Mouse (Mus musculus): Measurements from ENCODE around the gene Trpc4.

The Trpc4 gene

DNA sequence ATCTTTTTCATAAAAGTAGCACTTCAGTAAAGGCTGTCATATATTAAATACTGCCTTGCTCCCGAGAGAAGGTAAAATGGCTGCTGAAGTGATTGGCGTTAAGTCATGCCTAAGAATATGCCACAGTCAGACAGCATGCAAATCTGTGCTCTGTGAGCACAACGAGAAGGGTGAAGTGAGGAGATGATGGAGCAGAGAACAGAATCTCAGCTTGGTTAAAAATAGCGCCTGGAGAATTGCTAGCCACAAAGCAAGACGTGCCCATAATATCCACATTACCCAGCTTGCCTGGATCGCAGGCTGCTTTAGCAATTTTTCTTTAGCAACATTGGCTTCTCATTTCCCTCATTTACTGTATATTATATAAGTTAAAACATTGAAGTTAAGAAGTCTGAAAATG is 113.3 kb downstream of the Trpc4 start:
- no peak for DNase-seq

DNA sequence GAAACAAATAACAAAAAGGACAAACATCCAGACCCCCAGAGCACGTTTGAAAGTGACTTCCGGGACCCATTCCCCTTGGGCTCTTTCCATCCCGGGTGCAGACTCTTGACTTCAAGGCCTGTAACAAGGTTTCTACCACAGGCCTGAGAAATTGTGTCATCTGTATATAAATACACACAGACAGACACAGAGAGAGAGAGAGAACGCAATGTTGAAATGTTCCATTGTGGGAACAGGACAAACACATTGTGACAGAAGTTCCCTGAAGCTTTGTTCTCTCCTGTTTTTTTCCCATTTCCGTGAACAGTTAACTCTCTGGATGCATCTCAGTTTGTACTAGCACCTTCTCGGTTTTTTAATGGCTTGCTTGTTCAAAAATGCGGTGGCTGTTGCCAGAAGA is 118.8 kb downstream of the Trpc4 start:
- no peak for DNase-seq

DNA sequence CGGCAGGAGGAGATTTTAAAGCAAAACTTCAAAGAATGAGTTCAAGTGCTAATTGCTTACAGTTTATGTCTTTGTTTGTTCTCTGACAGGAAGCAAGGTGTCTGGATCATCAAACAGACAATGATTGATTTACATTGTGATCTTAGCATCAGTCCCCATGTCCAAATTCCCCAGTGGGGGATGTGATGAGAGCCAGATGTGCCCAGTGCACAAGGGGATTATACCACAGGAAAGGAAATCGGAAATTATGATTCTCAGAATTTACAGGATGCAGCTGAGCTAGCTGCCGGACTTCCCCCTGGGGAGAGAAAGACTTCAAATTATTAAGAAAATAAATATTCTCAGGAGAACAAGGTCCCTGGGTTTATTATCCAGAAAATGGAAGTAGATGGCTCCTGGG is 133.9 kb downstream of the Trpc4 start:
- peak in 1 of 2 experiments; percentile 39 for DNase-seq

DNA sequence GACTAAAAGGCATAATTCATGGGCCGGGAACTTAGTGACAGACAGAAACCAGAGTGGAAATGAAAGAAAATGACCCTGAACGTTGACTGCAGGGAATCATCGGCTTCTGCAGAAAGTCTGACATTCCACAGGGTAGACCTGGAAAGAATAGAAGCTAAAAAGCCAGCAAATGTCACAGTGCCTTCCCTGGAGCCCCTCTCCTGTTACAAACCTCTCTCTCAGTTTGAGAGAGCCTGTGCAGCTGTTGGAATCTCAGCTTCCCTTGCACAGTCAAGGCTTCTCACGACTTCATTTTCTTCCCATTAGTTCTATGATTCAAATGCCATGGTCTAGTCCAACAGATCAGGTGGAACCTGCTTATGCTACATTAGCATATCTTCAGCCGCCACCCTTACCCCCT is 154.8 kb downstream of the Trpc4 start:
- DNase-seq, result no peak

DNA sequence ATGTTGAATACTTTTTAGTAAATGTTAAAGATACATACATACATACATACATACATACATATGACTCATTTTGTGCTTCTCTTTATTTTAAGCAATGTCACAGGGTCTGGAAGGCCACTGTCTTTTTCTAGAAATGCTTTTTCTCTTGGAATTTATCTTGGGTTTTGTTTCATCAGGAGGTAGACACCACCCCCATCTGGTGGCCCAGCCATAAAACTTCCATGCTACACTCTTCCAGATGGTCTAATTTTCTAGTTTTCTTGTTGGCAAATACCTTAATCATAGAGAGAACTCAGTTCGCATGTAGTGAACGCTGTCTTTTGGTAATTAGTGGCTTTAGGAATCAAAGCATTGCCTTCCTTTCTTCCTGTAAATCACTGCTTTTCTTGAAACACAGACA is 158.2 kb downstream of the Trpc4 start:
- DNase-seq, result no peak

DNA sequence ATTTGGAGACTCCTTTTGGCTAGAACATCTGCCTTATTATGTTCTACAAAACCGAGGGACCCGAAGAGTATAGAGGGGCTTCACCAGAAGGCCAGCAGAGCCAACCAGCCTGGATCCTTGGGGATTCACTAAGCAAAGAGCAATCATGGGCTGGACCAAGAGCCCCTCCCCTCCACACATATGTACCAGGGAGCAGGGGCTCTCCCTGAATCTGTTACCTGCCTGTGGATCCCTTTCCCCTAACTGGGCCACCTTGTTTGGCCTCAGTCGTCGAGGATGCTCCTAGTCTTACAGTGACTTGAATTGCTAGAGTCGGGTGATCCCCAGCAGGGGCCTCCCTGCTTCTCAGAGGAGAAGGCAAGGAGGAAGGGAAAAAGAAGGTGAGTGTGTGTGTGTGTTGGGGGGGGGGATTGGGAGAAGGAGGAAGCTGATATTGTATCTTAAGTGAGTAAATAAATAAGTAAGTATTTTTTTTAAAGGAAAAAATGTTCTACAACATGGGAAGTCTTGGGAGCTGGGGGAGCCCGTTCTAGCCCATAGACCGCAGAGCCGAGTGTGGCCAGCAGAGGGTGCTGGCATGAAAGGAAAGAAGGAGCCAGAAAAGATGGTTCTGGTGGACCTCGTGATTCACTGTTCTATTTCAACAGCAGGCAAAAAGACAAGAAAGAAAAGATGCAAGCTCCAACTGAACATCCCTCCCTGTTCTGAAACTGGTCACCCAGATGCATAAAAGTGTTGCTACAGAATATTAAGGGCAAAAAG is 197.2 kb downstream of the Trpc4 start:
- DNase-seq, result peak; percentile 56 to 79

DNA sequence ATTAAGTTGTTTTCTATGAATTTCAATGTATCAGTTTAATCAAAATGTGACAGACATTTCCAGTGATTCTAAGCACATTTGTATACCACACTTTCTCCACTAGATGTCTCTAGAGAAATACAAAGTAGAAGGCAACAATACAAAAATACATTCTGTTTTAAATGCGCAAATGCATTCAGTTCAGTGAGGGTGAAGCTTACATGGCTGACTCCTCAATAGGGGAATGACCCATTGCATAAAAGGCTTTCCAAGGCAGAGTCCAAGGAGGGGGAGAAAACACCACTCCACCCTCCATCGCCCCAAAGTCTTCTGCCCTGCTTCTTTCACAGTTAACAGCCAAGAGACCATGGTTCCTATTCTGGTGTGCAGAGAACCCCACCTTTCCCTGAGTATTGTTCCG is 201.7 kb downstream of the Trpc4 start:
- no peak for DNase-seq

DNA sequence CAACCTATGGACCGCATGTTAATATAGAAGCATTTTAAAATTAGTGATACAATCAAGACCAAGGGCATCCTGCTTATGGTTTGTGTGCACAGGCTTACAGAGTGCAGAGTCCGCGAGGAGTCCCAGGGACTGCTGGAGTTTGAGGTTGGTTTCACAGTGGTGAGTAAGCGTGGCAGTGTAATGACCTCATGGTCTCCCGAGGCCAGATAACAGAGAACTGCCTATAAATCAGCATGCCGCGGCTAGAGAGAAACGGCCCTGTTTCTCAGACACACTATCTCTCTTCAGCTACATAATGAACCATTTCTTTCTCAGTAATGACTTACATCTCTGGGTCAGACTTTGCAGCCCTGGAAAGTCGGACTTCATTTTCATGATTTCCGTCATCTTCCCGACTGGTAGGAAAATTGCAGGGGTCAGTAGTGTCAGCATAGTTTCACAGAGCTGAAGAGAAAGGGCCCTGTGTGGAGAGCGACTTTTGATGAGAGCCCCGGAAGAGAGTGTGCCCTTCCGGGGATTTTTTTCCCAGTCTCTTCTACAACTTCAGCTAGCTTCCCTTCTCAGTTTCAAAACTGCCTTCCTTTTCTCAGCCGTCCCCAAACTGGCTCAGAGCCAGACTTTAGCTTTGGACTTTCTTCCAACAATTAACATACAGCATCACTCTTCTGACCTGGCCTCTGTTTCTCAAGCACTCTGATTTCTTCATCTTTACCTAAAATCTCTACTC is 202.8 kb downstream of the Trpc4 start:
- peak; percentile 35 to 42 for DNase-seq

DNA sequence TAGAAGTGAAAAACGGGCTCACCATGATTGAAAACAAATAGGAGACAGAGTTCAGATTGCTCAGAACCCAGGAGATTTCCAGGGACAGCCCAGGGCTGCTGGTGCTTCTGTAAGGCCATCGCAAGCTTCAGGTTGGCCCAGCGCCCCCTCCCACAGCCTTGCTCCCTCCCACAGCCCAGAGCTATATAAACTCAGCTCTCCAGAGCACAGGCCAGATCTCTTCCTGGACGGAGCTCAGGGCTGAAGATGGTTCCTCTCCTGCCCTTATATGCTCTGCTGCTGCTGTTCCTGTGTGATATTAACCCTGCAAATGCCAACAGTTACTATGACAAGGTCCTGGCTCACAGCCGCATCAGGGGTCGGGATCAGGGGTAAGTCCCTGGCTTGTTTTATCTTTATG is 205.1 kb downstream of the Trpc4 start, which contains the start of gene Postn:
Gene Postn, plus strand, starts transcription at position 213 of the 400 bp plus-strand sequence.
- no peak for DNase-seq

DNA sequence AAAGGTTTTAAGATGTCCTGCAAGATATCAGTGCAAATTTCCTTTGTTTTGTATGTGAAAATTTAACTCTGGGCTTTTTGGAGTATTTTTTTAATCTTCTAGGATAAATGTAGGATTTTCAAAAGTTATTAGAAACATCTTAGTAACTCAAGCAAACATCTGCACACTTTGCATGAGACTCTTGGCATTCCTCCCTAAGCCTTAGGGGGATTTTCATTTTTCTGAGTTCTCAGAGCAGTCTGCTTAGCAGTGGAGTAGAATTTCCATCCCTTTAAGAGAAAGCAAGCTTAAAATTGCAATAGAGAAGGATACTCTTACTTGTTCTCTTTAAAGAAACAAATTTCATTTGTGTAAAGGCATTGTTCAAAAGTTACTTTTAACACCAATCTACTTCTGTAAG is 205.8 kb downstream of the Trpc4 start:
- no peak for DNase-seq

Measured in kidney, postnatal 25 days (tissue).